Mouse (Mus musculus): ENCODE data around the gene Sv2b.

DNA sequence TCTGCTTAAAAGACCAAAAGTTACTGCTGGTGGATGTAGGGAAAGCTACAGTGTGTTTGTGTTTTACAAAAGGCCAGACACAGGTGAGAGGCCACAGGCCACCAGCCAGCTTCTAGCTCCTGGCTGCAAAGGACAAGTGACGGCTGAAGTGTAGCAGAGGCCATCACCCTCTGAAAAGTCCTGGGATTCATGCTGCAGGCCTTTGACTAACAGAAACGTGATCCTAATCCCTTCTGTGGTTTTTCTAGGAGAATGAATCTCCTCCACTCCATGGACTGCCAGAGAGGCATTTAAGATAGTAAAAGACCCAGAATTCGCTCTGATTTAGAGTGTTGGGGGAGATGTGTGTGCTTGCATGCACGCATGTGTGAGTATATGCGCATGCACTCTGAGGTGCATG is 5.8 kb upstream of the Sv2b start:
- TF ChIP-seq POLR2A (IDR thresholded peaks at IDR 0.05; ENCODE audit: low read depth, low read length), result no peak
- no peak for TF ChIP-seq CTCF (conservative IDR thresholded peaks at IDR 0.05; ENCODE audit: insufficient read depth, insufficient read length, low read depth, low read length)
